Mouse (Mus musculus): ENCODE data around the gene Tbc1d17.
A peak's percentile ranks its signal among the peaks of the same experiment; 100 is the strongest.

Gene Tbc1d17

DNA sequence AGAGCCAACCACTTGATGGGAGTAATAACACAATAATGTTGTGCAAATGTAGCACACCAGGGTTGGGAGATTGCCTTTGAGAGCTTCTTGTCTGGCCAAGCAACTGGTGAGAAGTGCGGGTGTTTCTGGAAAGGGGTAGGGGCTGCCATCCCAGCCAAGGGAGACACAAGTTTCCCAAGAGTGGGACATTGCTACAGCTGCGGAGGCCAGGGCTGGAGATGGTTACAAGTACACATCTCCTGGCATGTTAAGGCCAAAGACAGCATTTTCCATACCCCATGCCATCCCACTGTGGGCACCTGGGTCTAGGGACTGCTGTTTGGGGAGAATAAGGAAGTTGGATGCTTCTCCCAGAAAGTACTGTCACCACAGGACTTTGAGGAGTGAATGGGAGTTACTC is 4.2 kb upstream of the Tbc1d17 start:
- no peak for DNase-seq (ENCODE audit: low read depth, low spot score)

DNA sequence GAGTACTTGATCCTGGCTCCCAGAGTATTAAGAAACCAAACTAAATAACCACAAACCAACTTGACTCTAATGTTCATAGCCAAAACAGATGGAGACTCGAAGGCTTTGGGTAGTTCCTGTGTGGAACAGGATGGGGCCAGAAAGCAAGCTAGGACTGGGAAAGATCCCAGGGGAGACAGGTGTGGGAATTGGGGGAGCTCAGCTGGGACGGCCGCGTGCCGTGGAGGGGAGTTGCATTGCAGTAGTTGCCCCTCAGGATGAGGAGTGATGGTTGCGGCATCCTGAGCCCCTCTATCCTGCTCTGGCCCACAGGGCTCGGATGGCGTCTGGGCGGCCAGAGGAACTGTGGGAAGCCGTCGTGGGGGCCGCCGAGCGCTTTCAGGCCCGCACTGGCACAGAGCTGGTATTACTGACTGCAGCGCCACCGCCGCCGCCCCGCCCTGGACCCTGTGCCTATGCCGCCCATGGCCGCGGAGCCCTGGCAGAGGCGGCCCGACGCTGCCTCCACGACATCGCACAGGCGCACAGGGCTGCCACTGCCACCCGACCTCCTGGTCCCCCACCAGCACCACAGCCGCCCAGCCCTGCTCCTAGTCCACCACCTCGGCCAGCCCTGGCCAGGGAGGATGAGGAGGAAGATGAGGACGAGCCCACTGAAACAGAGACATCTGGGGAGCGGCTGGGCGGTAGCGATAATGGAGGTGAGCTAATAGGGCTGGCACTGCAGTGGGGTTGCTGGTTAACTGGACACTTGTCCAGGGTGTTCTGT is 3.6 kb upstream of the Tbc1d17 start:
- no peak for DNase-seq (ENCODE audit: low read depth, low spot score)

GRCm38 (mm10) chr7:44851625-44852234 is 2.9 kb upstream of the Tbc1d17 start:
- no peak for DNase-seq (ENCODE audit: low read depth, low spot score)

DNA sequence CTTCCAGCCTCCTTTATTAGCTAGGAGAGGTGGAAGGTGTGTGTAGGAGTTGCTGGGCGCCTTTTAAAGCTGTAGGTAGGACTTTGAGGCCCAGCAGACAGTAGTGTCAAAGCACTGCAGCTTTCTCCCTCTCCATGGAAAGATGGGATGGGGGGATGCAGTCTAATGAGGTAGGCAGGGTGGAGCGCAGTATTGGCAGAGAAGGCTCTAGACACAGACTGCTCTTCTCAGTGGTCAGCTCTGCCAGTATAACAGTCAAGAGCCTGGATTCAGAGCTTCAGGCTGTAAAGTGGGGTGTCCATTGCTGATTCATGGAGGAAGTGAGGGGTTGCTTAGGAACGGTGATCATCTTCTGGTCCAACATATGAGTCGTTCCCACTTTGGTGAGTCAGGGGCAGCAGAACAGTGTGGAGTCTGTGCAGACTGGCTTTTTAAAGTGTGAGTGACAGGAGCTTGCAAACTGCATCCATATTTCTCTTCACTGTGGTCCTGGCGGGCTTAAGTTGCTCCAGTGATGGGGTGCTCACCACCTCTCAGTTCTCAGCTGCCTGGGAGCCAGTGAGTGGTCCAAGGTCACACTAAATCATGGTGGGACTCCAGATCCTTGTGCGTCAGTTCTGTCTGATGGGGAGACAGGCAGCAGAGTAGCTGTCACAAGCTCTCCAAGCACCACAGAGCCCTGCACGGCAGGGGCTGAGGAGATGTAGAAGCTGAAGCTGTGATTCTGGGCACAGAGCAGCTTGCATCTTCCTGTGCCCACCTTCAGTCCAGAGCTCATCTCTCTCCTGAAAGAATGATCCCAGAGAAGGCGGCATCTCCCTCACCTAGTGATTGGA is 2.1 kb upstream of the Tbc1d17 start:
- no peak for DNase-seq (ENCODE audit: low read depth, low spot score)

DNA sequence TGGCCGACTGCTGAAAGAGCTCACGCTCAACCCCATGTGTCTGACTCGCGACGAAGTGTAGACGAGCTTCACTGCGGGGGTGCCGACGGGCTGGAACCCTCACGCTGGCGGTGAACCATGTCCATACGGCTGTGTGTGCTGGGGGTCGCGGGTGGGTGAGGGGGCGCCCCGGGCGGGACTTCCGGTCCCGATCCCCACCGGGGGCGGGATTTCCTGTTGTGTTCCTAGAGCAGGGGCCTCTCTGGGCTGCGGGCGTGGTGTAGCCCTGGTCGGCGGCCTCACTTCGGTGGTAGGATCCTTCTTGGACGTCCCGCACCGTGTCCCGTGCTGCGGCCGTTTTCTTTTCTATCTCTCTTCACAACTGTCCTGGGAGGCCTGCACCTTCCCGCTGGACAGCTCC is 1.3 kb upstream of the Tbc1d17 start:
- peak; percentile 75 for DNase-seq (ENCODE audit: low read depth, low spot score)

DNA sequence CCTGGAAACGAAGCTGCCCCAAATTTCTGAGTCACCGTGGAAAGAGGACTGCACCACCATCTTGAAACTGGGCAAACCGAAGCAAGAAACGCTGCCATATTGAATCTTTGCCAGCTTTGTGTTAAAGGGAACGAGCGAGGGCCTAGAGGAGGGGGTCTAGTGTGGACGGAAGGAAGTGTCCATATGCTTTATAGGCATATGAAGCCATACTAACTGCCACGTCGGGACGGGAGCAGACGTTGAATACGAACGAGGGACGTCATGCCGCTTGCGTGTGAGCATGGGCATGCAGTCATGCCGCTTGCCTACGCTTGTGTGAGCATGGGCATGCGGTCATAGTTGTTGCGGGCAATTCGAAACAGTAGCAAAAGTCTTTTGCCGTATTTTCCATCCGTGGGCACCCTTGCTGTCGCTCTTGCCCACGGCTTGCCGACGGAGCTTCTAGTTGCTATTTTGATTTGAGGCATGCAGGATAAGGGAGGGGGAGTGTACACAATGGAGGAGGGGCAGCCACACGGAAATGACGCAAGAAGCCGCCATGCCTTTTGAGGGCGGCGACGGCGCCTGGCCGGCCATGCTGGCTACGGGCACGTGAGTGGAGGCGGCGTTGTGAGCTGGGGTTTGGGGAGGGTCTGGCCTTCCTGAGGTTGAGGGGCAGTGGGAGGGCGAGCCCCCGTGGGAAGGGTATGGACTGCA is 685 bp upstream of the Tbc1d17 start:
- peak; percentile 96 for DNase-seq (ENCODE audit: low read depth, low spot score)

GRCm38 (mm10) chr7:44847772-44848171 is 1.1 kb downstream of the Tbc1d17 start:
- no peak for DNase-seq (ENCODE audit: low read depth, low spot score)

GRCm38 (mm10) chr7:44846804-44847203 is 2.1 kb downstream of the Tbc1d17 start:
- no peak for DNase-seq (ENCODE audit: low read depth, low spot score)

GRCm38 (mm10) chr7:44845006-44845405 is 3.9 kb downstream of the Tbc1d17 start:
- DNase-seq (ENCODE audit: low read depth, low spot score): no peak

GRCm38 (mm10) chr7:44841825-44842463 is 6.9 kb downstream of the Tbc1d17 start:
- DNase-seq (ENCODE audit: low read depth, low spot score): no peak

DNA sequence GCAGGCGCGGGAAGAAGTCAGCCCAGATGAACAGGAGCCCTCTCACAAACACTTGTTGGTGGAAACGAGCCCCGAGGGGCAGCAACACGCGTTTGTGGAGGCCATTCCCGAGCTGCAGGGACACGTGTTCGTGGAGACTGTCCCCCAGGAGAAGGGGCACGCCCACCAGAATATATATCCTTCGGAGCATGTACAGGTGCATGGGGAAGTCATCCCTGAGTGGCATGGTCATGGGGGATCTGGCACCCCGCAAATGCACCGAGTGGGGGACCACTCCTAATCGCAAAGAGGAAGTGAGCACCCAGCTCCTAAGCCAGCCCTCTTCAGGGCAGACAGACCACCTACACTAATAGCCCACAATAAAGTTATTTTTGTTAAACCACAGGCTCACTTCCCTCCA is 8.5 kb downstream of the Tbc1d17 start:
- DNase-seq (ENCODE audit: low read depth, low spot score): no peak

DNA sequence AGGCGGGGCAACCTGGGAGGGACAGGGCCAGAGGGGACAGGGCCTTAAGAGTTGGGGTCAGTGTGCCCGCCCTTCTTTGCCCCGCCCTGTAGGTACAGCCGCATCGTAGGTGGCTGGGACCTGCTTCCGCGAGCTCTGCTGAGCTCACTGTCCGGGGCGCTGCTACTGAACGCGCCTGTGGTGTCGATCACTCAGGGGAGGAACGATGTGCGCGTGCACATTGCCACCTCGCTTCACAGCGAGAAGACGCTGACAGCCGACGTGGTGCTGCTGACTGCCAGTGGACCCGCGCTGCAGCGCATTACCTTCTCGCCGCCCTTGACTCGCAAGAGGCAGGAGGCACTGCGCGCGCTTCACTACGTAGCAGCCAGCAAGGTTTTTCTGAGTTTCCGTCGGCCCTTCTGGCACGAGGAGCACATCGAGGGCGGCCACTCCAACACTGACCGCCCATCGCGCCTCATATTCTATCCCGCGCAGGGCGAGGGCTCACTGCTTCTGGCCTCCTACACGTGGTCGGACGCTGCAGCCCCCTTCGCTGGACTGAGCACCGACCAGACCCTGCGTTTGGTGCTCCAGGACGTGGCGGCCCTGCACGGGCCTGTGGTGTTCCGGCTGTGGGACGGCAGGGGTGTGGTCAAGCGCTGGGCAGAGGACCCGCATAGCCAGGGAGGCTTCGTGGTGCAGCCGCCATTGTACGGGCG is 9.2 kb downstream of the Tbc1d17 start:
- peak; percentile 69 for DNase-seq (ENCODE audit: low read depth, low spot score)

DNA sequence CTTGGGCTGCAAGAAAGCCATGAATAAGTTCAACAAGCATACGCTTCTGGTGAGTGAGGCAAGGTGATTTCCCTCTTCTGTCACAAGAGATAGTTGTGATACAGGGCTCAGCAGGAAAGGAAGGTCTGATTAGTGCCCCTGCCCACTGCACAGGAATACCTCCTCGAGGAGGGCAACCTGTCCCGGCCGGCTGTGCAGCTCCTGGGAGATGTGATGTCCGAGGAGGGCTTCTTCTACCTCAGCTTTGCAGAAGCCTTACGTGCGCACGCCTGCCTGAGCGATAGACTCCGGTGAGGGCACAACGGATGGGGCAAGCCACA is 9.7 kb downstream of the Tbc1d17 start:
- DNase-seq (ENCODE audit: low read depth, low spot score): no peak

DNA sequence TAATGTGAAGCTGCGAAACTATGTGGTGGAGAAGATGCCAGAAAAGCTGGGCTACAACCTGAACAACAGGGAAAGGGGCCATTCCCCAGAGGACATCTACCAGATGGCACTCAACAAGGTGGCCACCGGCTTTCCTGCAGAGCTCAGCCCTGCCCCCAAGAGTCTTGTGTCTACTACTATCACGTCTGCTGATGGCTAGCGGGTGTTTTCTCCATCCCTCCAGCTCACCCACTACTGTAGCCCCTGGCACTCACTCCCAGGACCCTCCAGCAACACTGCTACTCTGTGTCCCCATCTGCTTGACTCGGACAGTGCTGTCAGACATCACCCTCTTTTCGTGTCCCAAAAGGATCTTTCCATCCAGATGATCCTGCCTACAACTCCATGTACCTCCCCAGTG is 10.8 kb downstream of the Tbc1d17 start:
- DNase-seq (ENCODE audit: low read depth, low spot score): no peak

- DNase-seq (ENCODE audit: low read depth, low spot score): no peak
Observed at GRCm38 (mm10) chr7:44836423-44837053, 12.3 kb downstream of the Tbc1d17 start.

GRCm38 (mm10) chr7:44836016-44836404 is 12.9 kb downstream of the Tbc1d17 start:
- no peak for DNase-seq (ENCODE audit: low read depth, low spot score)

- DNase-seq (ENCODE audit: low read depth, low spot score): no peak
Observed at GRCm38 (mm10) chr7:44835373-44836015, 13.4 kb downstream of the Tbc1d17 start.

- DNase-seq (ENCODE audit: low read depth, low spot score): no peak
Observed at GRCm38 (mm10) chr7:44832763-44833162, 16.1 kb downstream of the Tbc1d17 start.

- DNase-seq (ENCODE audit: low read depth, low spot score): no peak
Observed at GRCm38 (mm10) chr7:44828706-44829105, 20.2 kb downstream of the Tbc1d17 start.

- DNase-seq (ENCODE audit: low read depth, low spot score): no peak
Observed at GRCm38 (mm10) chr7:44826771-44827170, 22.1 kb downstream of the Tbc1d17 start.

Data from CD4-positive helper T cell, adult 2 months (primary cell).